Mouse (Mus musculus): ENCODE measurements around the gene Astl.
"Not testable (repeated sequence)": the region's sequence is repeated elsewhere in the genome, so short reads cannot be mapped to it uniquely, and the experiment has no call there.

Astl gene

DNA sequence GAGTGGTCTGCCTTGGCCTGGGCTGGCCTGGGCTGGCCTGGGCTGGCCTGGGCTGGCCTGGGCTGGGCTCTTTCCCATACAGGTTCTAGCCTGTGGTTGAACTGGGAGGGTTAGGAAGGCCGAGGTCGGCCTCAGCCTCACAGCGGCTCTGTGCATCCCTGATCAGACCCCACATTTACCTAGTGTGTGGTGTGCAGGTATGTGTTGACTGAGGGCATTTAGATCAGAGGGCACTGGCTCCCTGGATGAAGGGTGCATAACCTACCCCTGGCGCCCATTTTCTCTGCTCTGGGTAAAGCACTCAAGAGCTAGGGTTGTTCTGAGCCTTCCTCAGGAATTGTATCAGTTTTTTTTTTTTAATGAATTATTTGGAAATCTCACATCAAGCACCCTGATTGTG, at the start of gene Astl:
Astl (plus strand) TSS at position 224 of the 400 bp plus-strand sequence.
- no peak for DNase-seq (ENCODE audit: low spot score in 2 of 2)

DNA sequence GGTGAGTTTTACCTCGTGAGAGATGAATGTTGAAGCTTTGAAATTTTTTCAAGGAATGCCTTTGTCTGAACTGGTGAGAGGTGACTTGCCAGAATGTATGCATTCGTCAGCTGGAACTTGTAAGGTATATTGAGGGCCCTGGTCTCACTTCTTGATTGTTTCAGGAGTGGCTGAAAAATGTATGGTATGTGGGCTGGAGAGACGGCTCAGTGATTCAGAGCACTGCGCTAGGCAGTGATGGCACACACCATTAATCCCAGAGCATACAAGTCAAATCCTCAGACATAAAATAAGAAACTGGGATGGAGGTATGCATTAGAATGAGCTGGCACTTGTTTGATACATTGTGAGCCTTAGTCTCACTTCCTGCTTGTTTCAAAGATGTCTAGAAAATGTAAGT, 46.2 kb upstream of the Astl start:
- DNase-seq (ENCODE audit: low spot score in 2 of 2): no peak

DNA sequence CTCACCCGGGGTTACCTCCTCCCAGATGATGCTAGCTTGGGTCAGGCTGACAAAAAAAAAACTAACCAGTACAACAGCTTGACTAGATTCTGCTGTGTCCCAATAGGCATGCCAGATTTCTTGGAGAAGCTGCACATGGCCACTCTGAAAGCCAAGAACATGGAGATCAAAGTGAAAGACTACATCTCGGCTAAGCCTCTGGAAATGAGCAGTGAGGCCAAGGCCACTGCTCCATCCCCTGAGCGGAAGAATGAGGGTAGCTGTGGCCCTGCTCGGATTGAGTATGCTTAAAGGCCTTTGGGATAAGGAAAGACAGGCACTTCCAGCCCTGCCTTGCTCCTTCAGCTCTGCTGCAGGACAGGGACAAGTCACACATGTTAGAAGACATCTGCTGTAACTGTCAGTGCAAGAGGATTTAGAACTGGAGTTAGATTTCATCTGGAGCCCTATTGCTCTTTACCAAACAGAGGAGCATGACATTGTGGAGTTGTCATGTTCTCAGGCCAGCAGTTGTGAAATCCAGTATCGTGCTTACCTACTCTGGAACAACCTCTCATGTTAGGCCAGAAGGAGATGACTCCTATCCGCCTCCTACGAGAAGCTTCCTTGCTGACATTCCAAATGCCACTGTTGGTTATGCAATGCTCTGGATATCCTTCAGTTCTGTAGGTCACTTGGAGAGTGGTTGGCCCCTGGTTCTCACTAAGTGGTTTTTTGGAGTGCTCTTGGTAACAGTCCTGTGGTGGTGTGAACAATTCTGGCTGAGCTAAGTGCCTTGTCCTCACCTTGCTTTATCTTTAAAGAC, 41.2 kb upstream of the Astl start:
- peak in 1 of 2 experiments; percentile 9 for DNase-seq (ENCODE audit: low spot score in 2 of 2)

DNA sequence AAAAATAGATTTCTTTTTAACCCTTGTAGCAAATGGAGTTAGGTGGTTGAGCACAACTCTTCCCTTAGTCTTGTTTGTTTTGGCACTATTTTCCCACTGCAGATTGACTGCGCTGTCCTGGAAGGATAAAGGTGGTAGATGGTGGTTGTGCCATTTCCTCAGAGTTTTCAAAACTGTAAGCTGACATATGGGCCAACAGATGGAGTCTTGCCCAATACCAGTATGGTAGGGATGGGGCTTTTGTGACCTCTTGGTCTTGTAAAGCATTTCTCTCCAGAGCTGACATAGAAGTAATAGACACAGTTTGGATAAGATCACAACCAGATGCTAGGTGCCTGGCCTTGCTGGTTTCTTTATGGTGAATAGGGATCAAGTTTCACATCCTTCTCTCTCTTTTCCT, 40.4 kb upstream of the Astl start:
- no peak for DNase-seq (ENCODE audit: low spot score in 2 of 2)

DNA sequence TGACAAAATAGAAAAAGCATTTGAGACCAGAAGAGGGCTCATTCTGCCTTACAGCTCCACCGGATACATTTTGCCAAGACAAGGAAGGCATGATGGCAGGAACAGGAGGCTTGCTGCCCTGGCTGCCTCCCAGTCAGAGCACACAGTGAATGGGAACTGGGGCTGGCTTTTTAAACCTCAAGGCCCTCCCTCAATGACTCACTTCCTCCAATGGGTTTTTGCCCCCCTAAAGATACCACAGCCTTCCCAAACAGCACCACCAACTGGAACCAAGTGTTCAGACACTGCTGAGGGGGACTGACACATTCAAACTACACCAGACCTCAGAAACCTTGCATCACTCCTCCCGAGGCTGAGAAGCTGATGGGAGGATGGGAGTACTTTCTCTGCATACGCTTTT, 37.7 kb upstream of the Astl start:
- no peak for DNase-seq (ENCODE audit: low spot score in 2 of 2)

DNA sequence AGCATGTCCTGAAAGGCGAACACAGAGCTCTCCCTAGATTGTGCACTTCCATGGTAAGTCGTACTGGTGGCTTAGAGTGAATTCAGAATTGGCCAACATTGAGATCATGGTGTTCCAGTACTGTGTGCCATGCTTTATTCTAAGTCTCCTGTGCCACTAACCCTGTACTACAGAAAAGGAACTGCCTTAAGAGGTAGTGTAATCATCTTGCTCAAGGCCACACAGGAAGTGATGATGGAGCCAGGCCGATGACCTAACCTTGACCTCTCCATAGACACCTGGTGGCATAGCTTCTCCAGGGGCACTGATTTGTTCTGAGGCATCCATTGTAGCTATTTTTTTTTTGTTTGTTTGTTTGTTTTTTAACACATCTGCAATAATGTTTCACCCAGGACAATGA, 36.6 kb upstream of the Astl start:
- DNase-seq (ENCODE audit: low spot score in 2 of 2): no peak

DNA sequence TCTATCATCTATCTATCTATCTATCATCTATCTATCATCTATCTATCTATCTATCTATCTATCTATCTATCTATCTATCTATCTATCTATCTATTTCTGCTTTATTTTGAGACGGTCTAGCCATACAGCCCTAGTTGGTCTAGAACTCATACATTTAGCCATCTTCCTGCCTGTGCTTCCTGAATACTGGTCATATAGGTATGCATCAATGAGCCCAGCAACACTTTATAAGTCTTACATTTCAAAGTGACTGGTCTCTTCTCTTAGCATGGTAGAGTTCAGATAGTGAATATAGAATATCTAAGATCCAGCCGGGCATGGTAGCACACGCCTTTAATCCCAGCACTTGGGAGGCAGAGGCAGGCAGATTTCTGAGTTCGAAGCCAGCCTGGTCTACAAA, 34.2 kb upstream of the Astl start:
- not testable (repeated sequence) for DNase-seq (ENCODE audit: low spot score in 2 of 2)

DNA sequence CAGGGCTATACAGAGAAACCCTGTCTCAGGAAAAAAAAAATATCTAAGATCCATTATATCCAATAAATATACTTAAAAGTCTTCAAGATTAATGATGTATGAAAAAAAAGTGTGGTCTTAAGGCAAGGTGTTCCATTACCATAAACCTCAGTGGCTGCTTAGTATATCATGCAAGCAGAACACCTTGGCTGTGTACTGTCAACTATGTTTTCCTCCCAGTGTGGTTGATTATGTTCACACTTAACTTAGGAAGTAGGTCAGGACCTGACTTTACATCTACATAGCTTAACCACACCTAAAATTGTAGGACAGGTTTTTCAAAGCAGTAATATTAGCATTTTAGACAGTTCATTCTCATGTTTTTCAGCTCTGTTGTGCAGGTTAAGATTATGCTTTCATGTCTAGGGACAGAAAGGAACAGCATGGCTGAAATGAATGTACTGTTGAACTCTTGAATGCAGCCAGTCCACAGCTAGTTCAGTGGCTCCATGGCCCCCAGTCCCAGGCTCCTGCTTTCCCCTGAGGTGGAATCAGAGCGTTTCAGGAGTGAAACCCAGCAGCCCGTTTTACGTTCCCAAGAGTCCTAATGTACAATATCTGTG, 33.7 kb upstream of the Astl start:
- DNase-seq (ENCODE audit: low spot score in 2 of 2): no peak

DNA sequence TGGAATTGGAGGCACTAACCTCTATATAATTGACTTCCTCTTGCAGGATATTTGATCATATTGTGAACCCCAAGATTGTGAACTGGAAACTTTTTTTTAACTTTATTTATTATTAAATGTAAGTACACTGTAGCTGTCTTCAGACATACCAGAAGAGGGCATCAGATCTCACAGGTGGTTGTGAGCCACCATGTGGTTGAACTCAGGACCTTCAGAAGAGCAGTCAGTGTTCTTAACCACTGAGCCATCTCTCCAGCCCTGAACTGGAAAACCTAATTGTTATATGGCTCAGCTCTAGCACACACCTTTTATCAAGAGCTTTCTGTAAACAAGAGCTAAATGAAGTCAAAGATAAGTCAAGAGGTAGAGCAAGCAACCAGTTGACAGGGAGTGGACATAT, 32.3 kb upstream of the Astl start:
- DNase-seq (ENCODE audit: low spot score in 2 of 2): no peak

DNA sequence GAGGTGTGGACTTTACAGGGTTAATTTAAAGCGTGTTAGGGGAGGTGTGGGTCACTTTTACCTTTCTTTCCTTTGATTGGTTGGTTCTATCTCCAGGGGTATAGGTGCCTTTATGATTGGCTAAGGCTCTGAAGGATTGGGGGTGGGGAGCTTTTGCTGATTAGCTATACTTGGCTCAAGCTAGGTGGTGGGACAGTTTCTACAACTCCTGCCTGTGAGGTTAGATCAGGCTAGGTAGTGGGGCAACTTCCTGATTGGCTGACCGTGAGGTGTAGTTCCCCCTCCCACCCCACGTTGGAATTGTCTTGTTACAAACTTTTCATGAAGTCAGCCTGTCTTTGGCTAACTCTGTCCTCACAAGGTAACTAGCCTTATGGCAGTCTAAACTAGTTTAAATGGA, 31.3 kb upstream of the Astl start:
- no peak for DNase-seq (ENCODE audit: low spot score in 2 of 2)

DNA sequence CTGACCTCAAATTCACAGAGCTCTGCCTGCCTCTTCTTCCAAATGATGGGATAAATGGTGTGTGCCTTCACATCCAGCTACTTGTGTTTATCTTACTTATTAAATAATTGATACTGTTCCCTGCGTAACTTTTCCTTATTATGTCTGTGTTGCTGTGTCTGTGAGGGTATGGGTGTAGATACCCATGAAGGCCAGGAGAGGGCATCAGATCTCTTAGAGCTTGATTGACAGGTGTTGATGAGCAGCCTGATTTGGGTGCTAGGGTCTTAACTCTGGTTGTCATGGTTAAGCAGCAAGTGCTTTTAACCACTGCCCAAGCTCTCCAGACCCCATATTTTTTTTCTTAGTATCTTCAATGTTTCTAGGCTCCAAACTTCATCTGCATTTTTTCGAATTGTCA, 29.8 kb upstream of the Astl start:
- no peak for DNase-seq (ENCODE audit: low spot score in 2 of 2)

DNA sequence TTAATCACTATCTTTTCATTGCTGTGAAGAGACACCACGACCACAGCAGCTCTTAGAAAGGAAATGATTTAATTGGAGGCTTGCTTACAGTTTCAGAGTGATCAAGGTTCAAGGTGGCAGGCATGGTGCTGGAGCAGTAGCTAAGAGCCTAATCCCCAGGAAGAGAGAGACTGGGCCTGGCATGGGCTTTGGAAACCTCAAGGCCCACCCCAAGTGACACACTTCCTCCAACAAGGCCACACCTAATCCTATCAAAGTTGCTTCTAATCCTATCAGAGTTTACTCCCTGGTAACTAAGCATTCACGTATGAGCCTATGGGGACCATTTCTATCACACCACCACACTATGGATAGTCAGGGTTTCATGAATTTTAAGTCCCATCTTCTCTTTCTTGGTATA, 28.2 kb upstream of the Astl start:
- DNase-seq (ENCODE audit: low spot score in 2 of 2): no peak

DNA sequence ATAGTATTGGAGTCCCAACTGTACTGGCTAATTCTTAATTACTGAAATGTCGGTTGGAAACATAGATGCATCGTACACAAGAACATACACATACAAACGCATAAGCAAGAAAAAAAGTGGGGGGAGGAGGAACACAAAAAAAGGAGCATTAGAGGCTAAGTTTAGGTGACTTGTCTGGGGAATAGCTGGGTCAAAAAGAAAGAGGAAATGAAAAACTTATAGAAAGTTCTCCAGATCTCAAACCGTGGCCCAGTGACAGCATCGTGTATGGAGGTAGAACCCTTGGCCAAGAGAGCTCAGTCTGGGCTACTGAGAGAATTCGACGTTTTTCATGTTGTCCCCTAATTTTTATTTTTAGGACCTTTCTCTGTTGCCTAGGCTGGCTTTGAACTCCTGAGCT, 27.8 kb upstream of the Astl start:
- no peak for DNase-seq (ENCODE audit: low spot score in 2 of 2)

DNA sequence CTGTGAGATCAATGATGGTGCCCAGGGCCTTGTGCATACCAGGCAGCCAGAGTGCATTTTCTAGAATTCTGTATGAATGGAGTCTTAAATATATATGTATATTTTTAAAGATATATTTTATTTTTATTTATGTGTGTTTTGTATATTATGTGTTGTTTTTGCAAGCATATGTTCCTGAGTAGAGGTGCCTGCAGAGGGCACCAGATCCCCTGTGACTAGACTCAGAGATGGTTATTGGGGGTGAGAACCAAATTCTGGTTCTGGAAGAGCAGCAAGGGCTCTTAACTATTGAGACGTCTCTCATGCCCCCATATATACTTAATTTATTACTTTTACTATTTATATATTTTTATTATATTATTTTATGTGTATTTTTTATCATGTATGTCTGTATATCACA, 27.2 kb upstream of the Astl start:
- no peak for DNase-seq (ENCODE audit: low spot score in 2 of 2)

DNA sequence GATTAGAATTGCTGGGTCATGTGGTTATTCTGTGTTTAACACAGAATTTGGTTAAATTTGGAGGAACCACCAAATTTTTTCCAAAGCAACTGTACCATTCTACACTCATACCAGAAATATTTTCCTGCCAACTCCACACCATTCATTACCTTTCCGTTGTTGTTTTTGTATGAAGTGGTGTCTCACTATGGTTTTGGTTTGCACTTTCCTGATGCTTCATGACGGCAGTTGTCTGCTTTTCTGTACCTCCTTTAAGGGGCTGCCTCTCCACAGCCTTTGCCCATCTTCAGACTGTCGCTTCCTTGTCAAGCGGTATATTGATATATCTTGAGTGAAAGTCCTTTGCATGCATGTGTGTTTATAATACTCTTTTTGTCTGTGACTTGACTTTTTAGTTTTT, 25.6 kb upstream of the Astl start:
- no peak for DNase-seq (ENCODE audit: low spot score in 2 of 2)

DNA sequence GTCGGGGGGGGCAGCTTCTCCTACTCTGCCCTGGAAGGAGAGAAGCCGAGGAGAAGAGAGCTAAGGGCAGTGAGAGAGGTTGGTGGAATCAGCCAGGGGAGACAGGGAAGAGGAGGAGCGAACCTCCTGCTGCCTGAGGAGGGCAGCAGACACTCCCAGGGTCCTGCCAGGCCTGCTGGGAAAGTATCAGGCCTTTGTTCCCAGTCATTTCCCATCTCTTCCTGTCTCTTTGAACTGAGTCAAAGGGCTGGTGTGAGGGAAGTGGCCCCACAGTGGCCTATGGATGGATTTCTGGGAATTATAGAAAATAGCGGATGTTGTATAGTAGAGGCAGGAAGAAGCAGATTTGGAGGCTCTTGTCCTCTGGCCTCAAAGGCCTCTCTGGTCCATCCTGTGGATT, 24.6 kb upstream of the Astl start:
- no peak for DNase-seq (ENCODE audit: low spot score in 2 of 2)

DNA sequence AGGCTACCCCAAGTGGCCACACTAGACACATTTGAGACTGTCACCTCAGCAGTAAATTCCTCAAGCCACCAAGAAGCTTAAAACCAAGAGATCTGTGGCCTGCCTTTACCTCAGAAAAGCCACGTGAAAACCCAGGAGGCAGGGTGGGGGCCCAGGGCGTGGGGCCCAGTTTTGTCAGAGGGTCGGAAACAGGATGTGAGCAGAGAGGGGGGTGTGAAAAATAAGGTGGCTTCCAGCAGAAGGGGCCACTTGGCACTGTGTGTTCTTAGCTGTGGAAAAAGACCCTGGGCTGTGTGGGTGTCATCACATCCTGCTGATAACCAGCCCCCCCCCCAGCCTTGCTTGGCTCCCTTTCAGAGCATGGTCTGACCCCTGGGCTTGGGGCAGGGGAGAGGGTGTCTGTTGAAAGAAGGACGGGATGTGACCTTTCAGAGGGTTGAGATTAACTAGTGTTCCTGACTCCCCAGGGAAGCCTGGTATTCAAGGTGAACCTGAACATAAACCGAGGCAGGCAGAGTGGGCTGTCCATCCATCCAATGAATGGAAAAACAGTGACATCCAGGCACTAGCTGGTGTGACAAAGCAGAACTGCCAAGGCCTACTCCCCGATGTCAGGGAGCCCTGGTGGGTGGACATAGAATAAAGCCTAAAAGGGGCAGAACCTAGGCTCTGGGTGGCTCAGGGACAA, 23.8 kb upstream of the Astl start:
- no peak for DNase-seq (ENCODE audit: low spot score in 2 of 2)

DNA sequence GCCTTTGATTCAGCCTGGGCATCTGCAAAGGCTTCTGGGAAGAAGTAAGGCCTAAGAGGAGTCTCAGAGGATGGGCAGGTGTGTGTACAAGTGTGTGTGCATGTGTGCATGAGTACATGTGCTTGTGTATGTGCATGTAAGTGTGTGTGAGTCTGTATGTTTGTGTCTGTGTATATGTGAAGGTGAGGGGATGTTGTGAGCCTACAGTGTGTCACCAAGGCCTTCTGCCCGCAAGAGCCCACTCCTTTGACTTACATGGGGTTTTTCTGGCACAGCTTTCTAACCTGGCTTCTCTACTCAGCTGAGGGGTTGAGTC, 23.3 kb upstream of the Astl start:
- DNase-seq (ENCODE audit: low spot score in 2 of 2): no peak

DNA sequence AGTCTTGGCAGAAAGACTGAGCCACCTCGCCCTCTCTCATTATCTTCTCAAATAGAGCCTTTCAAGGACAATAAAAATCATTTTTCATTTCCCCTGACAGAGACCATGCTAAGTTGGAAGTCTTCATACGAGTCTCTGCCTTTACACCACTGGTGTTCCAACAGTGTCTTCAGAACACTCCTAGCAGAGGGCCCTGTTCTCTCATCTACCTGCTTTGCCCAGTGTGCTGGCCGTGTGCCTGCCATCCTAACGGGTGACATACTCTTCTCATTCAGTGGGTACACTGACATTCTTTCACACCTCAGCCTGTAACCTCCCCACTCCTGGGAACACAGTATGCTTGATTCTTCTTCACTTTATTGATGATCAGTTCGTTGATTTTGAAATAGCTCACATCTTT, 22.0 kb upstream of the Astl start:
- DNase-seq (ENCODE audit: low spot score in 2 of 2): no peak

DNA sequence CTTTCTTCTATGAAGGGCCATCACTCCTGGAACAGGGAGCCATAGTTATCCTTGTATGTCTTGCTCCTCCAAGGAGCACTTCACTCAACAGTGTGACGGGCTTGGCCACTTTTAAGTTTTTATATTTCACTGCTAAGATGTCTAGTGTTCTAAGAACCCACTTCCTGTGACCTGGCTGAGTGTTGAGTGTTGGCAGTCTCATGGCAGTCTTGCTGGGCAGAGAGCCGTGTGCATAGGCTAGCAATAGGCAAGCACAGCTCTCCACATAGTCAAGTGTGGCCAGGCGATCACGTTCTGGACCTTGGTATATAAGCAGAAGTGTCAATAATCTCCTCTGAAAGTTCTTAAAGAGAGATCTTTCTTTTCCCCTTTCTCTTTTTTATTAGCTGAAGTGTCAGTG, 20.3 kb upstream of the Astl start:
- no peak for DNase-seq (ENCODE audit: low spot score in 2 of 2)

DNA sequence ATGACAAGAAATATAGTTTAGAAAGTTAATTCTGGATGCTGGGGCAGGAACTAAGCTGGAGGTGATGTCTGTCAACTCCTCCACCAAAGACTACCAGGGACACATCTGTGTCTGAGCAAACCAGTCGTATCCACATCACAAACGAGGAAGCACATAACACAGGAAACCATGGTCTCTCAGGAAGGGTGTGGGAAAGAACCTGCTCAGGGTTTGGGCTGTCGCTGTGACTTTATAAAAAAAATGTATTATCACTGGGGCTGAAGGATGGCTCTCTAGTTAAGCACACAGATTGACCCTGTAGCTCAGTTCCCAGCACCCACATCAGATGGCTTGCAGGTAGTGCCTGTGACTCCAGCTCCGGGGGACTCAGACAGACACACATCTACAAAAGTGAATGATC, 19.4 kb upstream of the Astl start:
- DNase-seq (ENCODE audit: low spot score in 2 of 2): no peak

DNA sequence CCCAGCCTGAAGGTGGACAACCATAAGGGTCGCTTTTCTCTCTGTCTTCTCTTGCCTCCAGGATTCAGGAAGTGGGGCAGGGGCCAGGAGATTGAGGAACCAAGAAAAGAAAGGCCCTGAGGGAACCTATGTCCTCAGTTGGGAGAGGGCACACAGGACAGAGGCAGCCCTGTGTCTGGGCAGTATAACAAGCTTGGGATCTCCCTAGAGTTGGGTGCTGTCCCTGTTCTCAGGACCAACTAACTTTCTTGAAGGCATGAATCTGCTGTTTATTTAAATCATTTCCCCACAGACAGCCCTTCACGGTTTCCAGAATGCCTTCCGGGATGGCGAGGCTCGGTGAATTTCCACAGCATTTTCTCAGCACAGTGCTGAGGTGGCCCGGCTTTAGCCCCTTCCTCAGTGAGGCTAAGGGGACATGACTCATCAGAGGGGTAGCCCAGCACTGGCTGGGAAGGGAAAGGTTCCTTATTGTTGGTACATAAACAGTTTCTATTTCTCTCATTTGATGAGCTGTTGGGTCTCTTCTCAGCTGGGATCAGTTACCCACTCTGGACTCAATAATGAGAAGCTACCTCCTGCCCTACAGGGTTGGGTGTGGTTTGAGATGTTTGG, 15.7 kb upstream of the Astl start:
- no peak for DNase-seq (ENCODE audit: low spot score in 2 of 2)

DNA sequence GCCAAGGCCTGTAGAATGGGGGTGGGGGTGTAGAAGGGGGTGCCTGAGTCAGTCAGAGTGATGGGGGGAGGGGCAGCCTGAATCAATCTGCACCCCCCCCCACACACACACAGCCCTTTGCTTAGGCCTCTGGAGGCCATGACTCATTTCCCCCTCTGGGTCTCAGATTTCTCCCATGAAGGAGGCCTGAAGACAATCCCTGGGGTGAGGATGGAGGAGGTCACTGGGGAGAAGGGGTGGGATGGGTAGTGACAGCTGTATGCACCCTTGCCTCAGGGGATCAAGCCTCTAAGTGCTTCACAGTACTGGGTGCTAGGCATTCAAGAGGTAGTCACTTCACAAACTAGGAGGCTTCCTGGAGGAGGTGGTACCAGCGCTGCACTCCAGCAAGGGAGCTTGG, 14.8 kb upstream of the Astl start:
- no peak for DNase-seq (ENCODE audit: low spot score in 2 of 2)

Measured in urinary bladder, adult 18-20 months (tissue).